9 mouse cellular contexts compared by ENCODE assay signal in genomic region chr7:80745250-80745649, GRCm38 (mm10). TPM values are rescaled to one million over a fixed set of nuclear protein-coding genes. Genes with fewer than 3 reads are reported as not detected.
DNase-seq lines count a peak whose midpoint lies in the region; ATAC-seq and TF ChIP-seq lines count a peak whose summit lies in the region.
"Had no signal": no experiment of that assay in that cellular context is flagged by ENCODE, and none has a peak within 500 bp of the region (broad histone marks: within the 10 kb centered on the region; RNA-seq: fewer than 3 reads in every experiment).

No protein-coding gene starts in this region.

- no peak for TF ChIP-seq CTCF in ES-Bruce4 (IDR thresholded peaks at IDR 0.05; ENCODE audit: low read depth, low read length)
- TF ChIP-seq CTCF in Patski (IDR thresholded peaks at IDR 0.05), result no peak

- 0 out of 2 replicates have a peak, but pooled peaks cover 3% of the 10 kb centered on the region for H3K9me3 ChIP-seq in ES-Bruce4 (replicated peaks; ENCODE audit: control insufficient read depth, insufficient read depth, low read length, poor library complexity, severe bottlenecking)
- no peaks in the 10 kb centered on the region for H3K9me3 ChIP-seq in heart, embryonic 15.5 days (replicated peaks)
- no peaks in the 10 kb centered on the region for H3K9me3 ChIP-seq in limb, embryonic 14.5 days (ENCODE audit: control insufficient read depth, low read length)

- H3K4me1 ChIP-seq in ES-Bruce4 (ENCODE audit: control insufficient read depth, insufficient read depth, low read length), result no peaks in the 10 kb centered on the region
- H3K4me1 ChIP-seq in heart, embryonic 15.5 days (replicated peaks), result peaks cover 51% of the 10 kb centered on the region
- peaks cover 16% of the 10 kb centered on the region for H3K4me1 ChIP-seq in limb, embryonic 14.5 days (ENCODE audit: control insufficient read depth, insufficient read depth, low read length)

- DNase-seq in Patski (ENCODE audit: low read depth, low spot score), result peak; percentile 89
- peak; percentile 39 for DNase-seq in limb, embryonic 14.5 days (ENCODE audit: low spot score)
- no peak for DNase-seq in left cerebral cortex, adult 8-10 months (ENCODE audit: low spot score in 2 of 2)
- DNase-seq in thymus, postnatal 25 days, result no peak
- DNase-seq in layer of hippocampus, postnatal 25 days (ENCODE audit: extremely low spot score in 1 of 2, low spot score in 1 of 2), result no peak
- DNase-seq: adrenal gland, postnatal 36 days had no signal

- TF ChIP-seq POLR2A in ES-Bruce4 (IDR thresholded peaks at IDR 0.05; ENCODE audit: insufficient read depth, low read length), result no peak
- TF ChIP-seq POLR2A in limb, embryonic 14.5 days (IDR thresholded peaks at IDR 0.05; ENCODE audit: borderline replicate concordance, extremely low read depth, insufficient read depth, insufficient read length), result no peak

- no peak overlapping the region for H3K4me3 ChIP-seq in ES-Bruce4 (ENCODE audit: low read depth, low read length)
- no peak overlapping the region for H3K4me3 ChIP-seq in heart, embryonic 15.5 days
- H3K4me3 ChIP-seq in limb, embryonic 14.5 days (replicated peaks; ENCODE audit: low read length), result no peak overlapping the region

- peaks cover 29% of the 10 kb centered on the region for H3K36me3 ChIP-seq in ES-Bruce4 (ENCODE audit: control insufficient read depth, insufficient read depth, low read length, poor library complexity, severe bottlenecking)
- H3K36me3 ChIP-seq in heart, embryonic 15.5 days, result peaks cover 59% of the 10 kb centered on the region
- peaks cover 57% of the 10 kb centered on the region for H3K36me3 ChIP-seq in limb, embryonic 14.5 days (ENCODE audit: control insufficient read depth, insufficient read depth, low read length)

- H3K27me3 ChIP-seq in ES-Bruce4 (ENCODE audit: control insufficient read depth, insufficient read depth, low read length, poor library complexity, severe bottlenecking) (no peaks in the 10 kb centered on the region), Patski (no peaks in the 10 kb centered on the region)
- H3K27me3 ChIP-seq in heart, embryonic 15.5 days, result no peaks in the 10 kb centered on the region
- no peaks in the 10 kb centered on the region for H3K27me3 ChIP-seq in limb, embryonic 14.5 days (ENCODE audit: control insufficient read depth, insufficient read depth, low read length)

- no peak overlapping the region for H3K4me2 ChIP-seq in heart, embryonic 15.5 days
- no peak overlapping the region for H3K4me2 ChIP-seq in limb, embryonic 14.5 days (replicated peaks; ENCODE audit: low read depth, low read length, severe bottlenecking)

- 33% methylated on average over 9 of the region's 9 CpGs for WGBS in heart, embryonic 15.5 days
- WGBS in limb, embryonic 14.5 days, result 36% methylated on average over 9 of the region's 9 CpGs

- peak; percentile 97 for TF ChIP-seq EP300 in ES-Bruce4 (IDR thresholded peaks at IDR 0.05; ENCODE audit: insufficient read depth, low read depth, low read length)

- in situ Hi-C loops in Patski (cut with MboI; ENCODE audit: low pct_unique_long_range_greater_than_20kb), result loop anchor here (25.0 kb wide), 1 partner anchor 317 kb away; the partner anchor contains the start of gene Alpk3

- peak overlapping the region; percentile 5; the same call in 1 of the 2 replicates for H3K27ac ChIP-seq in ES-Bruce4 (ENCODE audit: insufficient read depth, low read length)
- peak overlapping the region; percentile 76 for H3K27ac ChIP-seq in heart, embryonic 15.5 days
- peak overlapping the region; percentile 70; the same call in 1 of the 2 replicates for H3K27ac ChIP-seq in limb, embryonic 14.5 days (replicated peaks; ENCODE audit: low read depth, low read length)

- H3K9ac ChIP-seq in ES-Bruce4 (ENCODE audit: low read depth, poor library complexity, severe bottlenecking), result no peak overlapping the region
- H3K9ac ChIP-seq in heart, embryonic 15.5 days, result 0 out of 2 replicates have a peak overlapping the region, but pooled peaks have one; percentile 7
- no peak overlapping the region for H3K9ac ChIP-seq in limb, embryonic 14.5 days (ENCODE audit: low read depth, low read length, severe bottlenecking)

- peak; percentile 75 for ATAC-seq in Patski
- ATAC-seq in heart, embryonic 15.5 days (replicated peaks; ENCODE audit: insufficient number of reproducible peaks, insufficient read depth, low FRiP score, low read depth), result no peak; the same call in 1 of the 2 replicates
- ATAC-seq in limb, embryonic 14.5 days (ENCODE audit: low FRiP score, low read depth), result no peak
- ATAC-seq in monocyte, adult 5-6 weeks (replicated peaks; ENCODE audit: insufficient number of reproducible peaks, low FRiP score, low TSS enrichment, poor library complexity, severe bottlenecking), result no peak

- POLR2A ChIA-PET in Patski (lab: Charles Lee), result interaction anchor here (1.1 to 2.0 kb wide), 2 partner anchors 16 to 42 kb away, joined by 3 to 8 read pairs; no protein-coding TSS in a partner anchor

- CTCF ChIA-PET in Patski (lab: Charles Lee), result interaction anchor here (1.0 to 3.5 kb wide), 8 partner anchors 22 to 112 kb away, joined by 3 to 24 read pairs (median 4); no protein-coding TSS in a partner anchor

RNA-seq across cellular contexts. Expression of gene Crtc3, which starts 56.6 kb away (rescaled TPM):
- 8.0 and 11.0 TPM in 2 replicates for polyA plus RNA-seq in ES-Bruce4 (2011; ENCODE audit: insufficient read depth, insufficient read length, low read depth, missing spikeins)
- polyA plus RNA-seq in Patski (2021), result 25.6 TPM
- polyA plus RNA-seq in heart, embryonic 15.5 days (2015; fragmentation: Nextera tagmentation; extraction: Ambion mirVana), result 16.9 and 21.7 TPM in 2 replicates
- polyA plus RNA-seq in limb, embryonic 14.5 days (2012; rRNA removed), result 18.6 and 24.4 TPM in 2 replicates
- polyA plus RNA-seq in limb, embryonic 14.5 days (2014; fragmentation: Nextera tagmentation; extraction: Ambion mirVana), result 26.4 and 29.9 TPM in 2 replicates
- 10 to 100 TPM; 14.8 to 15.7 (median 15.5) TPM for total RNA-seq in left cerebral cortex, adult 8-10 months (2022)
- total RNA-seq in layer of hippocampus, postnatal 25 days (2021), result 10 to 100 TPM; 15.5 to 24.9 TPM
- 15.6 to 23.1 TPM (median 18.1 TPM) in 3 replicates for total RNA-seq in monocyte, adult 5-6 weeks (2017)

Comparison
In these comparisons a context has a peak if more than half of its experiments do, and no peak if none do; other contexts are left out.
1. H3K27ac ChIP-seq: peak in every context shown above with its lines; median percentile 76 in heart, embryonic 15.5 days; 70 in limb, embryonic 14.5 days; 5 in ES-Bruce4.
2. DNase-seq: peak in Patski (single experiment) and limb, embryonic 14.5 days (single experiment); none in left cerebral cortex, adult 8-10 months (0 of 2), thymus, postnatal 25 days (single experiment) and layer of hippocampus, postnatal 25 days (0 of 2).